Mouse (Mus musculus) naive thymus-derived CD4-positive, alpha-beta T cell, adult 2 months (primary cell): ENCODE data around the gene Actn3.

Experiments used
- DNase-seq: peaks from one replicate; pipeline ENCODE4 v3.0.0-alpha.2; 2011; ENCODE audit warnings: low read depth

Actn3 gene

GRCm38 (mm10) chr19:4859081-4859480, 18.6 kb downstream of the Actn3 start:
- DNase-seq = no peak

- DNase-seq = no peak
These were observed 21.8 kb downstream of the Actn3 start for GRCm38 (mm10) chr19:4855951-4856350.

- DNase-seq = no peak
These were observed 22.3 kb downstream of the Actn3 start for GRCm38 (mm10) chr19:4855470-4855820.

GRCm38 (mm10) chr19:4854552-4855469, 22.9 kb downstream of the Actn3 start, which contains the start of gene Ctsf:
Gene Ctsf, plus strand, starts transcription at chr19:4855130.
- no peak for DNase-seq

DNA sequence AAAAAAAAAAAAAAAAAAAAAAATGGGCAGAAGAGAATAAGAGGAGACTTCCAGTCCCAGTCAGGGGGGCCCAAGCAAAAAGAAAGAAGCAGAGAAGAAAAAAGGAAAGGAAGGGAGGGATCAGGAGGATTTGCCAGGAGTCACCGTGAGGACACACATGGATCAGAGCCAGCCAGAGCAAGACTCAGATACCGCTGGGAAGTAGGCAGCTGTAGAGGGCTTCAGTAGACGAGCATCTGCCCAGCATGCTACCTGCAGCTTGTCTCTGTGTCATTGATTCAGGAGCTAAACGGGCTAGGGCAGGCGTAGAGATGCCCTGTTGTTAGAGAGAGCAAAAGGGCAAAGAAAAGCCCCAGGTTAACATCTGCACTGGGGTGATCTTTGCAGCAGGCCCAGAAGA, 27.4 kb downstream of the Actn3 start:
- DNase-seq = no peak

- no peak for DNase-seq
These were observed 27.9 kb downstream of the Actn3 start for GRCm38 (mm10) chr19:4849800-4850199.

GRCm38 (mm10) chr19:4847490-4847889, 30.2 kb downstream of the Actn3 start:
- DNase-seq = peak; percentile 76

DNA sequence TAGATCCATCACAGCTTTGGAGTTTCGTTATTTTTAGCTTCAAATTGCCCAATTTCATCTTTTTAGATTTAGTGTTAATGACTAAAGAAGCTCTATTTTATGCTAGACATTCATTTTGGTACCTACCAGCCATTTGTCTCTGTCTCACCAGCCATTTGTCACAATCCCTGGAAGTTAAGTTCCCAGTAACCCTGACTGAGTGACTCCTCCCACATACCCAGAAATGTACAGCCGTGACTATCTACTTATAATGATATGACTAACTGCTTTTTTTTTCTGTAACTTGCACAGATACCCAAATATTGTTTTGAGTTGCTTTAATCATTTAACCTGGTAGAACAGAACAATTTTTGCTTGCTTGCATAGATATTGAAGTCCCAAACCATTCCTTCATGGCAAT, 31.9 kb downstream of the Actn3 start:
- DNase-seq = no peak

GRCm38 (mm10) chr19:4842611-4843010, 35.1 kb downstream of the Actn3 start:
- peak; percentile 53 for DNase-seq

GRCm38 (mm10) chr19:4840848-4841247, 36.9 kb downstream of the Actn3 start:
- no peak for DNase-seq

DNA sequence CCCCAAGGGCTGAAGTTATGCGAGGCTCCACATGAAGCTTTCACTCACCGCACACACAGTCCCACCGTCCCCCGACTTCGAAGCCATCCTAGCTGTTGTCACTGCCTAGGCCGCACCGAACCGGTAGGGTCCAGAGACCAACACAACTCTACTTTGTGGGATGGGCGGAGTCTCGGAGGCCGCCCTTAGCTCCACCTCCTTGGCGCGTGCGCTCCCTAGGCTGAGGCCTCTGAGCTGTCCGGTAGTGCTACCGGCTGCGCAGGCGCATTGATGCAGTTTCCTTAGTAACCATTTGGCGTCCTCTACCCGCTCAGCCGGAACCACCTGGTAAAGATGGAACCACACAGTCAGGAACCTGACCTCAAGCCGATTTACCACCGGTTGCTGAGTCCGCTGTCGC, 38.6 kb downstream of the Actn3 start, which contains the start of the genes Ccs and Ccdc87:
Gene Ccs (minus strand): TSS at position 184 of the 400 bp plus-strand sequence.
Gene Ccdc87 (plus strand): TSS at position 218 of the 400 bp plus-strand sequence.
- DNase-seq = peak; percentile 98

DNA sequence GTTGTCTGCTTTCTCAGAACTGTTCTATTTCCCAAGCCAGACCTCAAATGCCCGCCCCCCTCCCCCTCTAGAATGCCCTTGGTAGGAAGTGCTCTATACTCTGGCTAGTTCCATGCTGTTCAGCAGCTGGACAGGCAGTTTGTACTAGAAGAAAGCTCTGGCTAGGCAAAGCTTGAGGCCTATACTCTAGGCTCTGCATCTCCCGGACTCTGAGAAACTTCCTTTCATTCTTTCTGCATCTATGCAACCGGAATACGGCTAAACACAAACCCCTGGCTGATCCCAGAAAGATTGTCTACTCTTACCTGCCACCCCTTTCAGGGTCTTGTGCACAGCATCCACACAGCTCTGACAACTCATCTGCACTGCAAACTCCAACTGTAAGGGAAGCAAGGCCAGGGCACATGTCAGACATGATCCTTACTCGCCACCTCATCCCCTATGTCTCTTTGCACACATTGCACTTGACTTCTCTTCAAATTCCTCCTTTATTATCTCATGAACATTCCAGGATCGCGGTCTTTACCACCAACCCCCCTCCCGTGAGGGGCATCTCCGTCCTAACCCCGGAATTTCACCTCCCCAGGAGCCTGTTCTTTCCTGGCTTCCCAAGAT, 39.1 kb downstream of the Actn3 start:
- DNase-seq = no peak

GRCm38 (mm10) chr19:4837049-4837448, 40.7 kb downstream of the Actn3 start:
- DNase-seq = no peak

DNA sequence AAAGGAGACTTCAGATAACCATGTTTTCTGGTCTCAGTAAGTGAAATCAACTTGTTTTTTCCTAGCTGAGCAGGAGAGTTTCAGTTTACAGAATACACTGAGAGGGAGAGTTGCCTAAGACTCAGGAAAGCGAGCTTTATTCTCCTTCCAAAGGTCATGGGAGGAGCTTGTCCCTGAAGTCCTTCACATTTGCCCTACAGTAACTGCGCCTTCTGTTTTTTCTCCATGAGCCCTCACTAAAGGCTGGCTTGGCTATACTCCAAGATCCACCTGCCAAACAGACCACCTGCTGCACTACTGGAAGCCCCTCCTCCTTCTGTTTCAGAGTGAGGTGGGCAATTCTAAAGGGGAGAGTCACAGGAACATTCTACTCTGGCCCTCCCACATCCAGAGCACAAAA, 41.6 kb downstream of the Actn3 start:
- no peak for DNase-seq

- no peak for DNase-seq
These were observed 43.7 kb downstream of the Actn3 start for GRCm38 (mm10) chr19:4833977-4834376.

DNA sequence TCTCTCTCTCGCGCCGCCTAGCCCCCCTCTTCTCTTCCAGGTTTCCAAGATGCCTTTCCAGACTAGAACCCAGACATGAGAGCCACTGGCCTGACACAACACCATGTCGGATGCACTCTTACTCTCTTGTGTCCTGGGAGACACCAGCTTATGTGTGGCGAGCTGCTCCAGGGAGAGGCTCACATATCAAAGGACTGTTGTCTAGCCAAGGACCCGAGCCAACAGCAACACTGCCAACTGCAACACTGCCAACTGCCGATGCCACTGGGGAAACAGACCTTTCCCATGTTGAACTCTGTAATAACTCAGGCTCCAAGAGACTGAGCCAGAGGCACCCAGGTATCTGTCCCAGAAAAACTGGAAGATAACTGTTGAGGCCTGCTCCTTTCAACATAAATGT, 48.6 kb downstream of the Actn3 start:
- no peak for DNase-seq

DNA sequence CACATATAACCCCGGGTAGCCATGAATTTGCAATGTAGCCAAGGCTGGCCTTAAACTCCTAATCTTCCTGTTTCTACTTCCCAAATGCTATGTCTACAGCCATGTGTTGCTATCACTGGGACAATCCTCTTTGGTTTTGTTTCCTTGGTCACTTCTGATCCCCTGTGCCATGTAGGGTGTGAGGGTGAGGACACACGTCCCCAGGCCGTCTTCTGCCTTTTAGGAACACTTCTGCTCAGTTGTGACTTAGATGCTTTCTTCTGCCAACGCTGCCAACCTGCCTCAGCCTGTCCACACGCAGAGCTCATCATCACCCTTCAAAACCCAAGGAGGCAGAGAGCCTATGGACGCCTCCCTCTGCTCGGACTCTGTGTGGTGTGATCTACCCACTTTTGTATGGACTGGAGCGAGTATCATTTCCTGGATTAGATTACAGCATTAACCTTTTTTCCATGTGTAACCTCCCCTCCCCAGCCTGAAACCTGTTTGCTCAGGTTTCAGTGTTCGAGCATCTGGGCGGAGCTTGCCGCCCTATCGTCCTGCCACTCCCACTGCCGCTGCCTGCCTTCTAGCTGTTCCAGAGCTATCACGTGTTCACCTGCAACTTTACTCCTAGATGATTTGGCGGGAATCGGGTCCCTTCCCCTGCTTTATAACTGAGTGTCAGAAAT, 49.1 kb downstream of the Actn3 start:
- no peak for DNase-seq

DNA sequence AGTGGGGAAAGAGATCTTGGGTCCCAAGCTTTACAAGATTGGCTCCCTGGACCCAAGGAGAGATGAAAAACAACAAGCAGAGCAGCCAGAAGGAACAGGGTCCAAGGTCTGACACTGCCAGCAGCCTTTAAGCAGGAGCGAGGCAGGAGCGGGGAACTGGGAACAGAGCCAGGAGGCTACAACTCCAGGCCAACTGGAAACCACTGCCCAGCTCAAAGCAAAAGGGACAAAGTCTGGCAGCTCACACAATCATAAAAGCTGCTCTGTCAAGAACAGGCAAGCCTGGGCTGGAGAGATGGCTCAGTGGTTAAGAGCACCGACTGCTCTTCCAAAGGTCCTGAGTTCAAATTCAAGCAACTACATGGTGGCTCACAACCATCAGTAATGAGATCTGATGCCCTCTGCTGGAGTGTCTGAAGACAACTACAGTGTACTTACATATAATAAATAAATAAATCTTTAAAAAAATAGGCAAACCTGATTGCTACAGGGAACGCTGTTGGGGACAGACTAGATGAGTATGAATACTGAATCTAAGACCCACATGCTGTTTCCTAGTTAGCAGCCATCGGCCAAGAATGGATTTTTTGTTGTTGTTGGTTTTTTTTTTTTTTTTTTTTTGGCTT, 56.9 kb downstream of the Actn3 start:
- no peak for DNase-seq

DNA sequence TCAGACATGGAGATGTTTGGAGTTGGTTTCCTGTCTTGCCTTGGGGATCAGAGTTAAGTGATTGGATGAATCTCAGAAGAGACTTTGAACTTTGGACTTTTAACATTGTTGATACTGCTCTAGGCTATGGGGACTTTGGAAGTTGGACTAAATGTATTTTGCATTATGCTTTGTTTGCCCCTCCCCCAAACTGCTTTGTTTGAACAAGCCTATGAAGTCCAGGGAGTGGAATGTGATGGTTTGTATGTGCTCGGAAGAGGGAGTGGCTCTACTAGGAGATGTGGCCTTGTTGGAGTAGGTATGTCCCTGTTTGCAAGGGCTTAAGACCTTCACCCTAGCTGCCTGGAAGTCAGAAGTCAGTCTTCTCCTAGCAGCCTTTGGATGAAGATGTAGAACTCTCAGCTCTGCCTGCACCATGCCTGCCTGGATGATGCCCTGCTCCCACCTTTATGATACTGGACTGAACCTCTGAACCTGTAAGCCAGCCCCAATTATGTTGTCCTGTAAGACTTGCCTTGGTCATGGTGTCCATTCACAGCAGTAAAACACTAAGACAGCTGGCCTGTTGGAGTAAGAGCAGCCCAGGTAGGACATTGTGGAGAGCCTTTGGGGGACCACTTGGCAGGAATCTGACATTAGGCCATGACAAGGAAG, 60.4 kb downstream of the Actn3 start:
- DNase-seq = no peak

DNA sequence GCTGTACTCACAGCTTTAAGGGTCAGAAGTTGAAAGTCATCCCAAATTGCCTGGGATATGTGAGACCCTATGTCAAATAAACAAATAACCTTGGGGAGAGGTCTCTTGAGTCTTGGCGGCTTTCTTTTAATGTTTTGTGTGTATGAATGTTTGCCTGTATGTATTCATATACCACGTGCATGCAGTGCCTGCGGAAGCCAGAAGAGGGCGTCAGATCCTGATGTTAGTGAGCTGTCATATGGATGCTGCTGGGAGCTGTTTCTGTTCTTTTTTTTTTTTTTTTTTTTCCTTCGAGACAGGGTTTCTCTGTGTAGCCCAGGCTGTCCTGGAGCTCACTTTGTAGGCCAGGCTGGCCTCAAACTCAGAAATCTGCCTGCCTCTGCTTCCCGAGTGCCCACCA, 64.7 kb downstream of the Actn3 start:
- DNase-seq = peak; percentile 59

DNA sequence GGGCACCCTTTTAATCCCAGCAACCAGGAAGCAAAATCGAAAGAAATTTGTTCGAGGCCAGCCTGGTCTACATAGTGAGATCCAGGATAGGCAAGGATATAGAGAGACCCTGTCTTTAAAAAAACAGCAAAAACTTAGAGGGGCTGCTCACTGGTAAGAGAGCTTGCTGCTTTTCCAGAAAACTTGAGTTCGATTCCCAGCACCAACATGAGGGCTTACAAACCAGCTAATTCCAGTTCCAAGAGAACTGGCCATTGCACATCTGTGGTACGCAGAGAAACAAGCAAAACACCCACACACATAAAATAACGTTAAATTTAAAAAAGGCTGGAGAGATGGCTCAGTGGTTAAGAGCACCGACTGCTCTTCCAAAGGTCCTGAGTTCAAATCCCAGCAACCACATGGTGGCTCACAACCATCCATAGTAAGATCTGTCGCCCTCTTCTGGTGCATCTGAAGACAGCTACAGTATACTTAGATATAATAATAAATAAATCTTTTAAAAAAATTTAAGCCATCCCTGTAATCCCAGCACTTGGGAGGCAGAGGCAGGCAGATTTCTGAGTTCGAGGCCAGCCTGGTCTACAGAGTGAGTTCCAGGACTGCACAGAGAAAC, 65.3 kb downstream of the Actn3 start:
- DNase-seq = peak; percentile 33
